Mouse (Mus musculus): ENCODE data around the gene Gm6525.

DNA sequence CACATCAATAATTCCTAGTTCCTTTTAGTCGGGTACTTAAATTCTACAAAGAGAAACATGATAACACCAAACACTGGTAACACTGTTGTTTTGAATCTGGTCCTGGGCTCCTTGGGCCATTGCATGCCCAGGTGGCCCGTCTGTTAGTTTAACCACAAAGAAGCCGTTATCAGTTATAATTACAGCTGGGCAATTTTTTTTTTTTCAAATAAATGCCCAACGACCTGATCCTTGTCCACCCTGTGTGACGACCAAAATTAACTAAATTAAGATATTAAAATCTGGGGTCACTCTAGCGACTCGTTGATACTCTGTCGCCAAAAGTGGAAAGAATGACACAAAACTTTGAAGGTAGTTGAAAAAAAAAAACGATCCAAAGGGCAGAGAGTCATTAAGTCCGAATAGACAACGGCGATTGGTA, 19.2 kb upstream of the Gm6525 start:
- no peak for TF ChIP-seq CTCF (IDR thresholded peaks at IDR 0.05; ENCODE audit: borderline replicate concordance, control insufficient read depth, extremely low read depth, insufficient read depth, low read length, poor library complexity)
- TF ChIP-seq POLR2A (IDR thresholded peaks at IDR 0.05; ENCODE audit: control insufficient read depth, extremely low read depth, insufficient read depth, low read length, poor library complexity), result no peak

Data from thymus, adult 2 months (tissue).